Mouse (Mus musculus) liver, adult 2 months (tissue): ENCODE data around the gene Bckdhb.

Source experiments
- CTCF ChIP-seq: fragments of 200-500 bp; IDR thresholded peaks from 2 replicates; pipeline ENCODE4 v1.5.1; 2011; ENCODE audit warnings: low read depth, low read length, control low read depth
- POLR2A ChIP-seq: fragments of 200-500 bp; IDR thresholded peaks from 2 replicates; pipeline ENCODE4 v1.6.1; 2011; ENCODE audit warnings: low read length, control low read depth; ENCODE audit not compliant: insufficient read depth; ENCODE audit errors: extremely low read depth

DNA sequence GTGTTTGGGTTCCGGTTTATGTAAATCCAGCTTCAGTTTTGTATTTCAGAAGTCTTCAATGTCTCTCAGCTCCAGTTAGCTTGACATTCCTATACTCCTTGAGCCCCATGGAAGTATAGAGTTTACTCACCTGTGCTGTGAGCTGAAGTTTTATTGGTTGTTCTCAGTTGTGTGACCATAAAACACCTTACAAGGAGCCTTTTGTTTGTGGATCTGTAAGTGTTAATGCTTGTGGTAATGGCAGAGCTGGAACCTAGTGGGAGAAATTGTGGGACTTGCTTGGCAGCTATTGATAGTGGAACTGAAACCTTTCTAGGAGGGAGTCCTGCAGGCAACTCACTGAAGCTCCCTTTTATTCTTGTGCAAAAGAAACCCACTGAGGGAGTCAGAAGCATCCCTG lies 112.3 kb downstream of the Bckdhb start:
- TF ChIP-seq CTCF = no peak
- no peak for TF ChIP-seq POLR2A
